Mouse (Mus musculus): Measurements from ENCODE around the gene Dll1. TPM values are rescaled to one million over a fixed set of nuclear protein-coding genes. Genes with fewer than 3 reads are reported as not detected.

Gene Dll1
- polyA plus RNA-seq, 2 experiments: 7.3 to 10.1 TPM

GRCm38 (mm10) chr17:15383360-15383759 is 6.7 kb upstream of the Dll1 start:
- H3K4me3 ChIP-seq (replicated peaks; ENCODE audit: low read length): no peak overlapping the region
- no peak overlapping the region for H3K4me2 ChIP-seq (replicated peaks; ENCODE audit: low read depth, low read length, severe bottlenecking)
- no peaks in the 10 kb centered on the region for H3K9me3 ChIP-seq (ENCODE audit: control insufficient read depth, low read length)
- no peak for TF ChIP-seq POLR2A (IDR thresholded peaks at IDR 0.05; ENCODE audit: borderline replicate concordance, extremely low read depth, insufficient read depth, insufficient read length)
- 91% methylated on average over 5 of the region's 5 CpGs for WGBS
- H3K36me3 ChIP-seq (ENCODE audit: control insufficient read depth, insufficient read depth, low read length): no peaks in the 10 kb centered on the region
- ATAC-seq (ENCODE audit: low FRiP score, low read depth) (no peak), DNase-seq (ENCODE audit: low spot score) (no peak)
- H3K27ac ChIP-seq (replicated peaks; ENCODE audit: low read depth, low read length): no peak overlapping the region
- peaks cover 41% of the 10 kb centered on the region for H3K27me3 ChIP-seq (ENCODE audit: control insufficient read depth, insufficient read depth, low read length)
- H3K4me1 ChIP-seq (ENCODE audit: control insufficient read depth, insufficient read depth, low read length): peaks cover 7% of the 10 kb centered on the region
- no peak overlapping the region for H3K9ac ChIP-seq (ENCODE audit: low read depth, low read length, severe bottlenecking)

- WGBS: 50% methylated on average over 7 of the region's 7 CpGs
- no peak overlapping the region for H3K4me2 ChIP-seq (replicated peaks; ENCODE audit: low read depth, low read length, severe bottlenecking)
- no peak overlapping the region for H3K27ac ChIP-seq (replicated peaks; ENCODE audit: low read depth, low read length)
- H3K4me3 ChIP-seq (replicated peaks; ENCODE audit: low read length): no peak overlapping the region
- H3K27me3 ChIP-seq (ENCODE audit: control insufficient read depth, insufficient read depth, low read length): peaks cover 51% of the 10 kb centered on the region
- no peak for ATAC-seq (ENCODE audit: low FRiP score, low read depth)
- no peak overlapping the region for H3K9ac ChIP-seq (ENCODE audit: low read depth, low read length, severe bottlenecking)
- no peak for TF ChIP-seq POLR2A (IDR thresholded peaks at IDR 0.05; ENCODE audit: borderline replicate concordance, extremely low read depth, insufficient read depth, insufficient read length)
- H3K36me3 ChIP-seq (ENCODE audit: control insufficient read depth, insufficient read depth, low read length): no peaks in the 10 kb centered on the region
- peaks cover 7% of the 10 kb centered on the region for H3K4me1 ChIP-seq (ENCODE audit: control insufficient read depth, insufficient read depth, low read length)
- no peak for DNase-seq (ENCODE audit: low spot score)
- H3K9me3 ChIP-seq (ENCODE audit: control insufficient read depth, low read length): no peaks in the 10 kb centered on the region
These were observed 5.4 kb upstream of the Dll1 start for GRCm38 (mm10) chr17:15381869-15382660.

- Histone ChIP-seq H3K27me3 (ENCODE audit: control insufficient read depth, insufficient read depth, low read length) (peaks cover 59% of the 10 kb centered on the region), H3K9ac (ENCODE audit: low read depth, low read length, severe bottlenecking) (peak overlapping the region; percentile 50), H3K4me3 (replicated peaks; ENCODE audit: low read length) (peak overlapping the region; percentile 43), H3K27ac (replicated peaks; ENCODE audit: low read depth, low read length) (no peak overlapping the region), H3K9me3 (ENCODE audit: control insufficient read depth, low read length) (no peaks in the 10 kb centered on the region), H3K36me3 (ENCODE audit: control insufficient read depth, insufficient read depth, low read length) (no peaks in the 10 kb centered on the region), H3K4me2 (replicated peaks; ENCODE audit: low read depth, low read length, severe bottlenecking) (peak overlapping the region; percentile 82), H3K4me1 (ENCODE audit: control insufficient read depth, insufficient read depth, low read length) (peaks cover 11% of the 10 kb centered on the region)
- DNase-seq (ENCODE audit: low spot score) (no peak), ATAC-seq (ENCODE audit: low FRiP score, low read depth) (no peak)
- WGBS: 7% methylated on average over 22 of the region's 22 CpGs
- TF ChIP-seq POLR2A (IDR thresholded peaks at IDR 0.05; ENCODE audit: borderline replicate concordance, extremely low read depth, insufficient read depth, insufficient read length): no peak
These were observed 4.6 kb upstream of the Dll1 start for GRCm38 (mm10) chr17:15381092-15381860.

GRCm38 (mm10) chr17:15380641-15381051 is 4.0 kb upstream of the Dll1 start:
- Histone ChIP-seq H3K4me3 (replicated peaks; ENCODE audit: low read length) (peak overlapping the region; percentile 43), H3K4me2 (replicated peaks; ENCODE audit: low read depth, low read length, severe bottlenecking) (peak overlapping the region; percentile 82), H3K4me1 (ENCODE audit: control insufficient read depth, insufficient read depth, low read length) (peaks cover 11% of the 10 kb centered on the region), H3K27ac (replicated peaks; ENCODE audit: low read depth, low read length) (no peak overlapping the region), H3K27me3 (ENCODE audit: control insufficient read depth, insufficient read depth, low read length) (peaks cover 63% of the 10 kb centered on the region), H3K9me3 (ENCODE audit: control insufficient read depth, low read length) (no peaks in the 10 kb centered on the region), H3K9ac (ENCODE audit: low read depth, low read length, severe bottlenecking) (peak overlapping the region; percentile 50), H3K36me3 (ENCODE audit: control insufficient read depth, insufficient read depth, low read length) (no peaks in the 10 kb centered on the region)
- peak; percentile 57 for DNase-seq (ENCODE audit: low spot score)
- no peak for TF ChIP-seq POLR2A (IDR thresholded peaks at IDR 0.05; ENCODE audit: borderline replicate concordance, extremely low read depth, insufficient read depth, insufficient read length)
- WGBS: 0% methylated on average over 27 of the region's 27 CpGs
- ATAC-seq (ENCODE audit: low FRiP score, low read depth): no peak

- WGBS: 7% methylated on average over 17 of the region's 17 CpGs
- no peak for ATAC-seq (ENCODE audit: low FRiP score, low read depth)
- H3K36me3 ChIP-seq (ENCODE audit: control insufficient read depth, insufficient read depth, low read length): no peaks in the 10 kb centered on the region
- H3K4me3 ChIP-seq (replicated peaks; ENCODE audit: low read length): peak overlapping the region; percentile 43
- peak overlapping the region; percentile 50; the same call in 1 of the 2 replicates for H3K9ac ChIP-seq (ENCODE audit: low read depth, low read length, severe bottlenecking)
- no peak for DNase-seq (ENCODE audit: low spot score)
- TF ChIP-seq POLR2A (IDR thresholded peaks at IDR 0.05; ENCODE audit: borderline replicate concordance, extremely low read depth, insufficient read depth, insufficient read length): no peak
- no peak overlapping the region for H3K27ac ChIP-seq (replicated peaks; ENCODE audit: low read depth, low read length)
- peak overlapping the region; percentile 82 for H3K4me2 ChIP-seq (replicated peaks; ENCODE audit: low read depth, low read length, severe bottlenecking)
- peaks cover 11% of the 10 kb centered on the region for H3K4me1 ChIP-seq (ENCODE audit: control insufficient read depth, insufficient read depth, low read length)
- H3K27me3 ChIP-seq (ENCODE audit: control insufficient read depth, insufficient read depth, low read length): peaks cover 70% of the 10 kb centered on the region
- H3K9me3 ChIP-seq (ENCODE audit: control insufficient read depth, low read length): no peaks in the 10 kb centered on the region
These were observed 3.3 kb upstream of the Dll1 start for GRCm38 (mm10) chr17:15379741-15380526.
